Mouse (Mus musculus): ENCODE data around the gene Tars.
A peak's percentile ranks its signal among the peaks of the same experiment; 100 is the strongest.

Tars gene

DNA sequence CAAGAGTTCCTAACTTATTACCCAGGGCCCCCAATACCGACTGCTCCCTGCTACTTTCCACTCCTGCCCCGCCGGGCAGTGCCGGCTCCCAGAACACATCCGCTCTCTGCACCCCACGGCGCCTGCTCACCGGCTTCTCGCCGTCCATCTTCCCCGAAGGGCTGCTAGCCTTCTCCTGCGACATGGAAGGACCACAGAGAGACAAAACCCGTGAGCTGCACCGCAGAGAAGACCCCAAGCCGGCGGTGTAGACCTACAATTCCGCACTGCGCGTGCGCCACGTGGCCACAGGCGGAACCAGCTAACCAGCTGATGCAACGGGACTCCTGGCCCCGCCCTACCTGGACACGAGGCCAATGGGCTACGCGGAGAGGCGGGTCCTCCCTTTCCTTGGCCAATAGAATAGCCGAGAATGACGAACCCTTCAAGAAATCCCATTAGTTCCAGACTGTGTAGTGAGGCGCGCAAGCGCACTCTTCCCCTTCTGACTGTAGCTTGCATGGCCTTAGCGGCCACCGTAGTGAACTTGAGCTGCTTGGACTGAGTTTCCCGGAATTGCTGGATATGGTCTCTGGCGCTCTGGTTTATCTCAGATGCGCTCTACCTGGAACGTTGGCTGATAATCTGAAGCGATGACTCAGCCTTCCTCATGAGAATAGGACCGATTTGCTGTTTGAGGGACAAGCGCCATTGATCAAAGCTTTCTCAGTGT lies at the start of gene Tars:
Gene Tars (minus strand): TSS at position 310 of the 712 bp plus-strand sequence.
- DNase-seq (ENCODE audit: low spot score): peak; percentile 98

DNA sequence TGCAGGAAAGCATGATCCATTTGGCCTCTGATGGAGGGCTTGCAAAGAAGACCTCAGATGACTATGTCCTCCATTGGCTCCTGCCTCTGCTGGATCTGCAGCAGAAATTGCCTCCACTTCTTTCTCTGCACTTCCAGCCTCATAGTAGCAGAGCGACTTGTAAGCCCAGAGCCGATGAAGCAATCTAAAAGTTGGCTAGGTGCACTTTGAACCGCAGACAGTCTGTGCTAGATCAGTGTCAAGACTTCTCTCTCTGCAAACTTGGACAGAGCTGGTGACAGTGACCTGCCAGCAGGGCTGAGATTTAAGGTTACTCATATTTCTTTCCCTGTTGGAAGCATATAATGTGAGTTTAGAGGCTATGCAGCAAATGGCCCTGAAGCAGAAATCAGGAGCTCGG lies 37.9 kb upstream of the Tars start:
- DNase-seq (ENCODE audit: low spot score): no peak

- no peak for DNase-seq (ENCODE audit: low spot score)
Measured at GRCm38 (mm10) chr15:11436709-11437280, 37.3 kb upstream of the Tars start.

- DNase-seq (ENCODE audit: low spot score): no peak
Measured at GRCm38 (mm10) chr15:11426899-11427298, 27.4 kb upstream of the Tars start.

DNA sequence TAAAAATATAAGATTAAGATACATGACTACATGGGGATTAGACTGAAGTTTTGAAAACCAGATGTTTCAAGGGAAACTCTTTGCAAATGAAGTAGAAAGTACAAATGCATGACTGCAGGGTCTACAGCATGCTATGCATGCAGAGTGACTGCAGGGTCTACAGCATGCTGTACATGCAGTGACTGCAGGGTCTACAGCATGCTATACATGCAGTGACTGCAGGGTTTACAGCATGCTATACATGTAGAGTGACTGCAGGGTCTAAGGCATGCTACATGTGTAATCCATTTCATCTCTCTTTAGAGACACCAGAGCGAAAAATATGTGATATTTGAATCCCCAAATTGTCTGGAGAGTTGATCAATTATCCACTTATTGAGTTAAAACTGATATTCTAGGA lies 14.0 kb upstream of the Tars start:
- no peak for DNase-seq (ENCODE audit: low spot score)

- DNase-seq (ENCODE audit: low spot score): no peak
Measured at GRCm38 (mm10) chr15:11412542-11412941, 13.1 kb upstream of the Tars start.

DNA sequence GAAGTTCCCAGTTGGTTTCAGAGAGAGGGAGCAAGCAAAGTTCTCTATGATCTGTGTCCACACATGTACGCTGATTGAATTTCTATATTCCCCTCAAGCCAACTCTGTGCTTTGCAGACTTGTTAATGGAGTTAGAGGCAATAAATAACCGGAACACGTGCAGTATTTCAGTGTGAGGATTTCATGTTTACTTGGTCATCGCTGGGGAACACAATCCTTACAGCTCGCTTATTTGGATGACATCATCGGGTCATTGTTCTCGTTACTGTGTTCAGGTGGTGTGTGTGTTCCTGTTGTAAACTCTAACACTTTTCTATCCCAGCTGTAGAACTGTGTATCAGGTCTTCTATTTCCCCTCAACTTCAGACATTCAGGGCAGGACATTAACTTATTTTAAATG lies 12.4 kb upstream of the Tars start:
- DNase-seq (ENCODE audit: low spot score): no peak

GRCm38 (mm10) chr15:11408155-11408826 lies 8.8 kb upstream of the Tars start:
- peak; percentile 15 for DNase-seq (ENCODE audit: low spot score)

DNA sequence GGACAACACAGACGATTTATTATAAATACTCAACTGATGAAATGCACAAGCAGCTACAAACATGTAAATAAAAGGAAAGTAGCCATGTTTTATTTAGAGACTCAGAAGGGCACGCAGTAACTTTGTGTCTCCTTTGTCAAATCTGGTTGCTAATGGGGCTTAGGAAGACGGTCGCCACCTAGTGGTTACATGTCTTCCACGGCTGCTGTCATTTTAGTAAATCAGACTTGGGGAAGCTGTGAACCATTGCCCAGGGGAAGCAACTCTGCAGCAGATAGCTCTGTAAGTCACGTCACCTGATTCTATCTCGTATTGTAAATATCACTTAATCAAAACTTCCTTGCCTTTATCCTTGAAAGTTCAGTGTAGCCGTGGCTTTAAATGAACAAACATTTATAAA lies 7.9 kb upstream of the Tars start:
- peak; percentile 57 for DNase-seq (ENCODE audit: low spot score)

DNA sequence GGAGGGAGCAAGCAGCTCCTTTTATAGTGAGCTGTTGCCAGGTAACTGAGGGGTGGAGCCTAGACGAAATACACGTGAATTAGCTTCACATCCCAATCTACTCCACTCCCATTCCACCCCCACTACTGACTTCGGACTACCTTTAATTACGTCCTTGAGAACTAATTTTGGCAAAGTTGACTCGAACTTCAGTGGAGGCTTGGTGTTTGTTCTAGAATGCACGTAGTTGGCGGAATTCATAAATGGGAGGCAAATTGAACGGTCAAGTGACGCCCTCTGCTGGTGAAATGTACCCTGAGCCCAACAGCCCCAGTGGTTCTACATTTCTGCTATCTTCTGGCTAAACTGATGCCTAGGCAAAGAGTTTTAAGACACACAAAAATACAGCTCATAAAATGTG lies 7.3 kb upstream of the Tars start:
- DNase-seq (ENCODE audit: low spot score): peak; percentile 21

GRCm38 (mm10) chr15:11398676-11399350 lies 652 bp downstream of the Tars start:
- peak; percentile 37 for DNase-seq (ENCODE audit: low spot score)

DNA sequence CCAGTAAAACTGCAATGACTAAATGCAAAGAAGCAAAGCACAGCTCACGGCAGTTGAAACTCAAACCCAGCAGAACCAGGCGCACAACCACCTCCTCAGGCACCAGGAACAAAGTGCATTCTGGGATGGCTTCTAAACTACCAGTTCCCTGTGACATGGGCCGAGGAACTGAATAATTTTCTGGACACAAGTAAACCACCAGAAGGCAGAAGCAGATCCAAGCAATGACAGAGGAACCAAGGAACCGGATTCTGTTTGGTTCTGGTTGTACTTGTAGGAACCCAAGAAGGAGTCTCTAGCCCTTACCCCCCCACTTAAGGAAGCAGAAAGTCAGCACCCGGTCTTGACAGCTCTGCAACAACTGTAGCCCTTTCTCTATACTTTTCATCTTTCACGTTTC lies 3.0 kb downstream of the Tars start:
- no peak for DNase-seq (ENCODE audit: low spot score)

DNA sequence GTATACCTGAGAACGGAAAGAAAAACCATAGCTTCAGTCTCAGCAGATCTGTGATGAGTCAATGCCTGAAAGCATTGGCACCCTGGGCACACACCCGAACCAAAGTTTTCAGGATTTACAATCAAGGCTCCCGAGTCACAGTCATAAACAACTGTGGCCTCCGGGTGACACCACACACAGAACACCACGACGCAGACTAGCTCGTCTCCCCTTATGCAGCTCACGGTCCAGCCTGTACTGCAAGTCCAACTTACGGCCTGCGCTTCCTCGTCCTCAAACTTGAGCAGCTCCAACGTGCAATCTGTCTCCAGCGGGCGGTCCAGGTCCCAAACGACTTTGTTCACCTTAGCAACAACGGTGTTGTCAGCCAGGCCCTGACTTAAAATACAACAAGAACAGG lies 6.6 kb downstream of the Tars start:
- no peak for DNase-seq (ENCODE audit: low spot score)

DNA sequence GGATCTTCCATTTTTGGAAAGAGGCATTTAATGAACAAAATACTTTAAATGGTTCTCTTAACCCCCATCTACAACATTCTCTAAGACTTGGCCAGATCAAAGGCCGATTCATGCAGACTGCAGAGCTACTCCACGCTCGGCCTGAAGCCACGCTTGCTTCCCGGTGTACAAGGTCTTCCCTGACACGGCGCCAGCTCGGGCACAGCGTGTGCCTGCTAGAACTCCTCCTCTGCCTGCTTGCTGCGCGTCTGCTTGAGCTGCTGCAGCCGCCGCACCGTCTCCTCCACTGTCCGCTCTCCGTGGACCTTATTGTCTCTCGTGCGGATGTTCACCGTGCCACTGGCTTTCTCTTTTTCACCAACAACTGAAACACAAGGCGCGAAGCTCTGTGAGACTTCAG lies 15.7 kb downstream of the Tars start:
- no peak for DNase-seq (ENCODE audit: low spot score)

- DNase-seq (ENCODE audit: low spot score): no peak
Measured at GRCm38 (mm10) chr15:11382585-11382984, 16.9 kb downstream of the Tars start.

DNA sequence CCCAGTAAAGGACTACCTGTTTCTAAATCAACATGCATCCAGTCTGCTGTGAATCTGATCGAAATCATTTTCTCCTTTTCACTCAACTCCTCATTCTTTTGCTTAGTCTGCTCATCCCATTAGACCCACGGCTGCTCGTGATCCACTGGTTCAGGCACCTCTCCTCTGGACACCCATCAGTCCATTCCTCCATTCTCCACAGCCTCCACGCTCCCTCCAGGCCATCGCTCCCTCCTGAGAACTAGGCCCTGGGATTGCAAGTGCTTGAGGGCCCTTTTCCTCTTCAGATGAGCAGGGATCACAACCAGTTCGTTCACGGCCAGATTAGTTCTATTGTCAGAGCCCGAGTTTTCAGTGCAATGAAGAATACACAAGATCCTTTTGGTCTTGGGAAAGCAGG lies 18.8 kb downstream of the Tars start:
- no peak for DNase-seq (ENCODE audit: low spot score)

GRCm38 (mm10) chr15:11380087-11380530 lies 19.4 kb downstream of the Tars start:
- peak; percentile 22 for DNase-seq (ENCODE audit: low spot score)

GRCm38 (mm10) chr15:11379431-11380086 lies 19.9 kb downstream of the Tars start:
- DNase-seq (ENCODE audit: low spot score): no peak

DNA sequence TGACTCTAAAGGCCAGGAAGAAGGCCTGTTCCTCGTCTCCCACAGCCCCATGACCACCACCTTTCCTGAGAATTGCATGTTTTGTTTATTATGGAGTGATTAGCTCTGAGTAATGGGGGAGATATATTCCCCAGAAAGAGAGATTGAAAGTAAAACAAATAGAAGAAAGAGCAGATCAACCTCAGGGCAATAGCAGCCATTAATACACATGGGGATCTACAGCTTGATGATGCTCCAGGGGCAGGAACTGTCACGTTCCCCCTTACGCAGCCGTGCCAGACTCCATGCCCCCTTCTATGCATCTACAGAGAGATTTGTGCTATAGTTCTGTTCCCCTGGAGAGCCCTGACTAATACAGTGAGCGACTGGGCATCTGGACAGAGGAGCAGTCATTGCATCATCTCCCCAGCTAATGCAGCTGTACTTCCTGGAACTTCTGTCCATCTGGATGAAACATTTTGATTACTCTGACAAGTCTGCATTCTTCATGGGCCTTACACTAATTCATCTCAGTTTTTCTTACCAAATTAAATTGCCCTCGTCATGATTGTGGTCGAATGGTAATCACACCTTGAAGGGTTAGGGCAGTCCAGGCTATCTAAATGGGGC lies 28.9 kb downstream of the Tars start:
- DNase-seq (ENCODE audit: low spot score): no peak

GRCm38 (mm10) chr15:11369572-11369971 lies 29.9 kb downstream of the Tars start:
- DNase-seq (ENCODE audit: low spot score): no peak

GRCm38 (mm10) chr15:11364795-11365194 lies 34.7 kb downstream of the Tars start:
- no peak for DNase-seq (ENCODE audit: low spot score)

DNA sequence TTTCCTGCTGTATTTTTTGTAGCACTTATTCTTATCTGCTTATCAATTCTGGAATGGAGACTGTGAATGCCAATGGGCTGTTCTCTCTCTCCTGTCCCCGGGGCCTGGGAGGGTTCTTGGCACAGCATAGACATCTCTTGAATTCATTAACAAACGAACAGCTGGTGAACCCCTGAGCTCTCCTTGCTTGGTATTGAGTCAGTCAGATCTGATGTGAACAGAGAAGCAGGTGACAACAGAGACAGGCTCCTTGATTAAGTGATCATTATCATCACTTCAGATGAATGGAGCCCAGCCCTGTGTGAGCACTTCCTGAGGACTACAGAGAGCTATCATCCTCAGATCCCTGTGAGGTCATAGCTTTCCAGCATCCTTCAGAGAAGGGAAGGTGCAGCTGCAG lies 35.4 kb downstream of the Tars start:
- DNase-seq (ENCODE audit: low spot score): no peak

Measured in c-Kit-positive CD71-positive TER-119-positive erythroid progenitor cells, embryonic 14.5 days (primary cell).